Mouse (Mus musculus) spleen, postnatal 36 days (tissue): ENCODE measurements around the gene Mesp2.
"Not testable (repeated sequence)": the region's sequence is repeated elsewhere in the genome, so short reads cannot be mapped to it uniquely, and the experiment has no call there.

Source experiments
- DNase-seq, 2 experiments: peaks; one replicate each; pipeline ENCODE4 v3.0.0; 2022; ENCODE audit warnings: low spot score in 2 of 2, mixed read lengths in 1 of 2

The Mesp2 gene

DNA sequence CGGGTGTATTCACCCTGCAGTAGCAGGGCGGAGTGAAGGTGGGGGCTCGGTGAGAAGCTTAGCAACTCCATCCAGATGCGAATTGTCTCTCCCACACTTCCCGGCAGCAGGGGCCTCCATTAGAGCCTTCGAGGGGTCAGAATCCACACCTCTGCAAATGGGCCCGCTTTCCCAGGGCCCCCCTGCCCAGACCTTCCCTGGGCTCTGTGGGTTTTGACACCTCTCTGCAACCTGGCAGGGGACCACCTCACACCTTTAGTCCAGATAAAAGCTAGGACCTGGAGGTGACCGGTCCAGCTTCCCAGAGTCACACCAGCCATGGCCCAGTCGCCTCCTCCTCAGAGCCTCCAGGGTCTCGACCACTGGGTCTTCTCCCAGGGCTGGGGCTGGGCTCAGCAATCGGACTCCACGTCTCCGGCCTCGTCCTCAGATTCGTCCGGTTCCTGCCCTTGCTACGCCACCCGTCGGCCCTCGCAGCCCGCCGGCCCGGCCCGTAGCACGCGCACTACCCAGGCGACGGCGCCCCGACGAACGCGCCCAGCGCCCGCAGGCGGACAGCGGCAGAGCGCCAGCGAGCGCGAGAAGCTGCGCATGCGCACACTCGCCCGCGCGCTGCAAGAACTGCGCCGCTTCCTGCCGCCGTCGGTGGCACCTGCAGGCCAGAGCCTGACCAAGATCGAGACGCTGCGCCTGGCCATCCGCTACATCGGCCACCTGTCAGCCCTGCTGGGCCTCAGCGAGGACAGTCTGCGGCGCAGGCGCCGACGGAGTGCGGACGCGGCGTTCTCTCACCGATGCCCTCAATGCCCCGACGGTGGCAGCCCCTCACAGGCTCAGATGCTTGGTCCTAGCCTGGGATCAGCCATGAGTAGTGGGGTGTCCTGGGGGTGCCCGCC lies at the start of gene Mesp2:
Gene Mesp2, plus strand, starts transcription at position 117 of the 896 bp plus-strand sequence.
- DNase-seq: peak; percentile 54 to 64

DNA sequence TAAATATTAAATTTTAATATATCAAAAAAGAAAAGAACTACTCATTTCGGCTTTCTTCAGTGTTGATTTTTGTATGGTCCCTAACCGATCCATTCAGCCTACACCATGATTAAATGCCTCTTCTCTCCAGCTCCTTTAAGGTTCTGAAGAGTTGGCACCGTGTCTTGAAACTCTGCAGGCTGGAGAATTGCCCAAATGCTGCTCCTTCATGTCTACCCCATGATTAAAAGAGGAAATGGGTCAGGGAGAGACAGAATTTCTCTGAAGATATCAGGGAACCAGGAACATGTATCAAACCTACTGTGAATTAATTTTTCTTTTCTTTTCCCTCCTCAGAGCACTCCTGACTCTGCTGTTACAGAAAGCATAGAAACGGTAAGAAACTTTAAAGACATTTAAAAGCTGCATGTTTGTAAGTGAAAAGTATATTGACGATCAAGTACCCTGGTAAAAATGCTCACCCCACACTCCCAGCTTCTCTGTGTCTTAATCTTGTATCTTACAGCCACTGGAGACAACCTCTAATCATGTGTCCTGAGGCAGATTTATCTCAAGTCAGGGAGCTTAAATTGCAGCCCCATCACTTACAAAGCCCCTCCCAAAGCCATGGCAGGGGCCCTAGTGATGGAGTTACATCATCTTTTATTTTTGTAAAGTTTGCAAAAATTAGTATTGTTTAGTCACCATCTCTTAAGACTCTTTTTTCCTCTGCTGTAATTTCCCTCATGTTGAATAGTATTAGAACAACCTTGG lies 49.2 kb upstream of the Mesp2 start:
- DNase-seq: no peak

DNA sequence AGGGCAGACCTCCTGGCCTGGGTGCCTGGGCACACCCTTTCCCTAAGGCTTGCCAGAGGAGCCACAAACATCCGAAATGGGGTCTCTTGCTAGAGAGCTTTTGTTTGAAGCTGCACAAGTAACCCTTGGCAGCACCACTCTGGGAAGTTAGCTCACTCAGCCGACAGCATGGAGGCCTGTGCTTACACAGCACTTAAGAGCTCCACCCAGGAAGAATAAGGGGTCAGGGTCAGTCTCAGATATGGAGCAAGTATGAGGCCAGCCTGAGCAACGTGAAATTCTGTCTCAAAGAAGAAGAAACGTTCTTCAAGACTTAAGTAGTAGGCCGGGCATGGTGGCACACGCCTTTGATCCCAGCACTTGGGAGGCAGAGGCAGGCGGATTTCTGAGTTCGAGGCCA lies 48.4 kb upstream of the Mesp2 start:
- DNase-seq: no peak

DNA sequence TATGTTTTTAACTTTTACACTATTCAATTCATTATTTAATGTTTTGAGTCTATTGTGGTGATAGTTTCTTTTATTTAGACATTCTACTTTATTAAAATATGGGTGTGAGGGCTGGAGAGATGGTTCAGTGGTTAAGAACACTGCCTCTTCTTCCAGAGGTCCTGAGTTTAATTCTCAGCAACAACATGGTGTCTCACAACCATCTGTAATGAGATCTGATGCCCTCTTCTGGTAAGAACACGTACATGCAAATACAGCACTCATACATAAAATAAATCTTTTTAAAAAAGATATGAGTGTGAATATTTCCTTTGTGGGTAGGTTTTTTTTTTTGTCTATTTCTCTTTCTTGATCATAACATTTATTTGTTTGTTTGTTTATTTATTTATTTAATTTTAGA lies 44.5 kb upstream of the Mesp2 start:
- DNase-seq: no peak

DNA sequence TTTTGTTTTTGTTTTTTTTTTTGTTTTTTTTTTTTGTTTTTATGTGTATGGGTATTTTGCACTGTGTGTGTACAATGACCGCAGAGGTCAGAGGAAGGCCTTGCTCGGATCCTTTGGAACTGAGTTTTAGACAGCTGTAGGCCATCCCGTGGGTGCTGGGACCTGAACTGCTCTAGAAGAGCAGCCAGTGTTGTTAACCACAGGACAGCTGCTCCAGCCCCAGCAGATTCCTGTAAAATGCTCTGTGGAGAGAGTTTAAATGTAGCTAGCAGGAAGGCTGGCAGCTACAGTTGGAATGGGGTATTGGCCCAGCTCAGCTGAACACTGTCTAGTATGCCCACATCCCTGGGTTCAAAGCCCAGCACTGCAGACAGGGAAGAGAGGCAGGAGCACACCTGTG lies 40.9 kb upstream of the Mesp2 start:
- no peak for DNase-seq

DNA sequence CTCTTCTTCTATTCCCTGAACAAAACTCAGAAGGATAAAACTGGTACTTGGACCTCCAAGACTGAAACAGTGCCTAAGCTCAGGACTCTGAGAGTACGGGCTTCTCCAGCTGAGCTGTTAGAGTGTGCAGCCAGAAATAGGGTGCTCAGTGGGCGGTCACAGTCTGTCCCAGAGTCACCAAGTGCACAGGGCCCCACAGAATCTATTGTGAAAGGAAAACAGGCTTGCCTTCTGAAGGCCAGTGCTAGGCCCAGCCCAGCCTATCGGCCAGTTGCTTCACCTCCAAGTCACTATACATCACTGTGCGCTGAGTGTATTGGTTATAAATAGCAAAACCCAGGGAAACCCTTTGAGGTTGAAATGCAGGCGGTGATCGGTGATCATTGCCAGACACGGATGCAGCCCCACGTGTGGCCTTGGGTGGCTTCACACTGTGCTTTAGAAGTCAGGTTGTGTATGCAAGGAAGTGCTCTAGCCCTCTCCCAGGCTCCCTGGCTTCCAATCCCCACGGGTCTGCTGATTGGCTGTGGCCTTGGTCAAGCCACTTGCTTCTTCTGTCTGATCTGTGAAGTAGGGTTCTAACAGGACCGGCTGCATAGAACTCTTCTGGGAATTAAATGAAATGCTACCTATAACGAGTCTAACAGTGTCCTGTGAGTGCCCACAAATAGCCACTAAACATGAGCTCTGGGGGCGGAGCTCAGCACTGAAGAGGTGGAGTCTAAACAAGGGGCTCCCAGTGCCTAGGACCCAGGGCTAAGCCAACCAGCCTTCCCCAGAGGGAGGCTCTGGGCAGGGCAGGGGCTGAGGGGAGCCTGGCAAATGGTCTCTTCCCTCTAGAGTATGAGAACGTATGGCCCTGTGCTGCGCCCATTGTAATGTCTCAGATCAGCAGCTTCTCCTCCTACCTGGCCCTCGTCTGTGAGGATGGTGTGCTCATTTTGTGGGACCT lies 38.7 kb upstream of the Mesp2 start:
- no peak for DNase-seq

DNA sequence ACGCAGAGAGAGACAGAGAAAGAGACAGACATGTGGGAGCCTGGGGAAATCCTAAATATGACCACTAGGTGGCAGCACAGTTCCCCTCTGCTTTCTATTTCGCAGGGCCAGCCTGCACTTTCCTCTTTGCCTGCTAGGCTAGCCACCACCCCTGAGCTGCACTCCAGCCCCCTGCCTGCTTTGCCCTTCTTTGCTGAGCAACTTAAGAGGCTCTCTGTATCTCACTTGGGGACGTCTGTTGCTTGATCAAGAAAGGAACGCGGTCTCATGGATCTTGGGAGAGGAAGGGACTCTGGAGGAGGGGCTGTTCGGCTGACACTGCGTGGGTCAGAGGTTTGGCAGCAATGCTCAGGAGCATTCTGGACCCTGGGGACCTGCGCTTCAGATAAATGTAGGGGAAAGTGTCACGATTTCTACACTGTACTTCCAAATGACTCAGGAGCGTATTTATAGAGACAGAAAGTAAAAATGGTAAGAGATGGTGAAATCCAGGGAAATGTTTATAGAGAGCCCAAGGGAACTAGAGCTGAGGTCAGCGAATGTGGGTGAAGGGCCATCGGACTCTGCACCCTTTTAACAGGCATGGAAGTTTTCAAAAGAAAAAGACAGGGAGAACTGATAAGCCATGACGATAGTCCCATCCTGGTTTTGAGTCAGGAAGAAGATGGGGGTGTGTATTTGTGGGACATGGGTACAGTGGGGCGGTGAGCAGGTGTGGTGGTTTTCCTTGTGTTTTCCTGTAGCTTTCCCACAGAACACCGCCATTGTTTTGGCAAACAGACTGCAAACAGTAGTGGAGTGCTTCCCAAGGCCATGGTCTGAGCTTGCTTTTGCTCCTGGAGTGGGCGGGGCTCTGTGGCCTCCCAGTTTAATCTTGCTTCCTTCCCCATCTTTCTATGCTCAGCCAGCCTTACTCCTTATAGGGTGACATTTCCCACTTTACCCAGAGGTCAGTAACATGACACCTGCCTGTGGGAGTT lies 29.6 kb upstream of the Mesp2 start:
- peak; percentile 31 to 35 for DNase-seq

DNA sequence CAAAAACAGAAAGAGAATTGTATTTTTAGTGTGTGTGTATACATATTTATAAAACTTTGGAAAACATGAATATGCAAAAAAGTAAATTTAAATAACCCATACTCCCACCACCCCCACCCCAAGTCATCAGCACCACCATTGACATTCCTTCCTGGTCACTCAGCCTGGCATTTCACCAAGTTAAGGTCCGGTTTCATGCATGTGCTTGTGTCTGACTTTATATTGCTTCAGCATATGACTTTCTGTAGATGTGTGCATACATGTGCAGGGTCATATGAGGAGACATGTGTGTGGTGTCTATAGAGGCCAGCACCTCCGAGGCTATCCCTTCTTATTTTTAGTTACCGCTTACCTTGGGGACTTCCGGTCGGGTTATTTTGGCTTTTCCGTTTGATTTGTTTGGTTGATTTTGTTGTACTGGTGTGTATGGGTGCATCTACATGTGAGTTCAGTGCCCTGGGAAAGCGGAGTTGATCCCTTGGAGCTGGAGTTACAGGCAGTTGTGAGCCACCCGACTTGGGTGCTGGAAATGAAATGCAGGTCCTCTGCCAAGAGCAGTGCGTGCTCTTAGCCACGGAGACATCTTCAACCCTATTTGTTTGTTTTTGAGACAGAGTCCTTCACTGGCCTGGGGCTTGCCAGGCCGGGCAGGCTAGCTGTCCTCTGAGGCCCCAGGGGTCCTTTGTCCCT lies 28.6 kb upstream of the Mesp2 start:
- DNase-seq: no peak

DNA sequence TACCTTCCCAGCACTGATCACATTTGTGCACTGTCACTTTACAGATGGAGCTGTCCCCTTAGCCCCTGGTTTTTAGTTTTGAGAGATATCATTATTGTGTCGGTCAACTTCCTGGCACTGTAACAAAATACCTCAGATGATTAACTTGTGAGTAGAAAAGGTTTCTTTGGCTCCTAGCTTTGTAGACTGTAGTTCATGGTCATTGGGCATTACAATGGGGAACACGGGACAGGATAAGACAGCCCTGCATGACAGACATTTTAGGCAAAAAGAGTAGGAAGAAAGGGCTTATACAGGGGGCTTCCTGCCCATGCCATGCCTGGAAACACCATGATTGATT lies 28.0 kb upstream of the Mesp2 start:
- DNase-seq: no peak

DNA sequence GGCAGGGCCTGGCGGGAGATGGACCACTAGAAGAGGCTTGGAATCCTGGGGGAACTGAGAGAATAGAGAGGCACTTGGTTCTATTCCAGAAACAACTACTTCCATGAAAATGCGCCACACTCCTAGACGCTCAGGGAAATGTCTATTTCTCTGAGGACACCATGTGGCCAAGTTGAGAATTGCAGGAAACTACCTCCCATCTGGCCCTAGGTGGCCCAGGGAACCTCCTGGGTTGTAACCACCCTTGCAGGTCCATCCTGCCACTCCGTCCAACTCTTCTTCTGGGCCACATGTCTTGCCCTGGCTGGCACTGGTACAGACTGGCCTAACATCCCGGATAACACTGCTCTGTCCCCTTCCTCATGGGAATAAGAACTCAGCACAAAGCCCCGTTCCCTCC lies 24.2 kb upstream of the Mesp2 start:
- DNase-seq: peak; percentile 14 to 16

DNA sequence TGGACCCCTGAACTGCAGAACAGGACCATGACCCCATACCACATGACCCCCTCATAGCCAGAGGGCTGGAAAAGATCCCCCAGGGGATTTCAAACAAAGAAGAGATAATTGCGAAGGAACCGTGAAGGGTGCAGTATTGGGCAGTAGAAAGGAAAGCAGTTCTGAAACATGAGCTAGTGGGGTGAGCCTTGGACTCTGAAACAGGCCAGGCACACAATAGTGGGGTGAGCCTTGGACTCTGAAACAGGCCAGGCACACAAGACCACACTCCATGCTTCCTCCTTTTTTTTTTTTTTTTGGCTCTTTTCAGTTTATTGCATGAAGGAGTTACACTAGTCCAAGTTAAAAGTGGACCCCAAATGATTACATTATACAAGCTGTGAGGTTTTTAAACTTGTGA lies 20.7 kb upstream of the Mesp2 start:
- DNase-seq: not testable (repeated sequence)

DNA sequence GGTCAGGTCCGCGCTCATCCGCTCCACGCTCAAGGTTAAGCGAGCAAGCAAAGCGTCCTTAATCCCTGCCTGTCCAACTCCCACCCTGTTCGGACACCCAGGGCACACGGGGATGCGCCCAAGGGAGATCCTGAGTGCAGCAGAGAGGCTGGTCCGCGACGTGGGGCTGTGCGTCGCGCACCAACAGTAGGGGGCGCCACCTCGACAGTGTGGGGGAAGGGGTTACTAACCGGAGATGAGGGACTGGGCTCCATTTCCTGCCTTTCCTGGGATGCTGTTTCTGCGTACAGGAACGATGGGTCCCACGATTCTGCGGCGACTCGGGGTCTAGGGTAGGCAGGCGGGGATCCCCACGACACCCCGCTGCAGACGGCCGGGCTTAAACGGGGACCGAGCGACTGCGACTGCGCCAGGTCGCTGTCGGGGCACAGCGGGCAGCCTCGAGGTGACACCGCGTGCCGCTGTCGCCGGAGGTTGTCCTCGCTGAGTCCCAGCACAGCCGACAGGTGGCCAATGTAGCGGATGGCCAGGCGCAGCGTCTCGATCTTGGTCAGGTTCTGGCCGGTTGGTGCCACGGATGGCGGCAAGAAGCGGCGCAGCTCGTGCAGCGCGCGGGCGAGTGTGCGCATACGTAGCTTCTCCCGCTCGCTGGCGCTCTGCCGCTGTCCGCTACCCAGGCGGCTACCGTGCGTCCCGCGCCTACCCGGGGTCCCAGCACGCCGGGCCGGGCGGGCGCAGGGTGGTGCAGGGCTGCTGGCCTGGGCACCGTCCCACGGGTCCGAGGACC lies 17.7 kb upstream of the Mesp2 start:
- DNase-seq: no peak

DNA sequence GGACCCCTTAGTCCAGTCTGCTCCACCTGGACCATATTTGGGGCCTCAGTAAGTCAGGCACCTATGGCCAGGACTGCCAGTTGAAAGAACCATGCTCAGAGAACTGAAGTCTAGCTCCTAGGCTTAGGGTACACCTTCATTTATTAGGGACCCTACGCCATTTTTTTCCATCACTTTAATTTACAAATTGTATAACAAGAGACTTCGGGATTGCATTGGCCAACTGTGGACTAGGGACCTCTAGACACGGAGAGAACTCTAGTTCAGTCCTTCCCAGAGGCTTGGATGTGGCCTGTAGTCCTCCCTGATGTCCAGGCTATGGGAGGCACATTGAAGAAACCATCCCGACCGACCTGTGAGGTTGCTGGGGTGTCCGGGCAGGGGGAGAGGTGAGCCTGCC lies 16.8 kb upstream of the Mesp2 start, which contains the start of gene Mesp1:
Gene Mesp1, minus strand, starts transcription at position 101 of the 400 bp plus-strand sequence.
- no peak for DNase-seq

DNA sequence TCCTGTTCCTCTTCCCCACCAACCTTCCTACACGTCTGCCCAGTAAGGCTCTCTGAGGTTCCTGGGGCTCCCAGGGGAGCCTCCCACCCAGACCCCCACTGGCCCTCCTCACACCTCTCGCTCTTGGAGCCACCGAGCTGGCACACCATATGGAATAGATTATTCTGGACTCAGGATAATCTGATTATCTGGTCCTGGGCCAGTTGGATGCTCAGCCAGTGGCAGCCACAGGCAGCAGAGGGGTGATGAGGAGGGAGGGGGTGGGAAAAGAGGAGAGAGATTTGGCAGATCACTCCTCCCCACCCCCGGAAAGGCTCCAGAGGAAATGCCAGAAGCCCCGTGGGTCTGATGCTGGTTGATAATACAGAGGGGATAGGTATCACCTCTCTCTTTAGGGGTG lies 11.9 kb upstream of the Mesp2 start:
- DNase-seq: no peak

DNA sequence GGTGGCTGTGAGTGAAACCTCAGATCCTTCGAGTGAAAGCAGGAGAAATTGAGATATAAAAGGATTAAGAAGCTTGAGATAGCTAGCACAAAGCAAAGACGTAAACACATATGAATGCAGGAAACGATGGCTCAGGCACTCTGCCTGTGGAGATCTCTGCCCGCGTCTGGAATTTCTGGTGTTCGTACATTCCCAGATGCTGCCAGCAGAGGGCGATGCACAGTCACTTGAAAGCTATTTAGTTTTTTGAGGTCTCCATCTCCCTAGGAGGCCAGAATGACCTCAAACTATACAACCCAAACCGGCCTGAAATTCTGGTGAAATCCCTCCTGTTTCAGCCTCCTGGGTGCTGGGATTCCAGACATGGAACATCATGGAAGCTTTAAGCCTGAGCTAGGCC lies 11.5 kb upstream of the Mesp2 start:
- peak; percentile 14 to 23 for DNase-seq

DNA sequence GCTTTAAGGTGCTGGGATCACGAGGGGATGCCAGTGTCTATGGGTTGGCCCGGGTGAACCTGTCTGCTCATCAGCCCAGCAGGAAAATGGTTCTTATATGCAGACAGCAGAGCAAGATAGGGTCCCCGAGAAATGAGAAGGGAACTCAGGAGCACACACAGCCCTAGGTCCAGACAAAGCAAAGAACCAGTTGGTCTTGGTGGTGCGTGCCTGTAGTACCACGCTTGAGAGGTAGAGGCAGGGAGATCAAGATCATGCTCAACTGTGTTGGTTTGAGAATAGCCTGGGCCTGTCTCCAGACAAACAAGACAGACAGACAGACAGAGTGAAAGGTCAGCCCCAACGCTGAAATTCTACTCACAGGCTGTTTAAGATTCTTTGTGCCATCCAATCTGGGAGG lies 11.0 kb upstream of the Mesp2 start:
- DNase-seq: no peak

DNA sequence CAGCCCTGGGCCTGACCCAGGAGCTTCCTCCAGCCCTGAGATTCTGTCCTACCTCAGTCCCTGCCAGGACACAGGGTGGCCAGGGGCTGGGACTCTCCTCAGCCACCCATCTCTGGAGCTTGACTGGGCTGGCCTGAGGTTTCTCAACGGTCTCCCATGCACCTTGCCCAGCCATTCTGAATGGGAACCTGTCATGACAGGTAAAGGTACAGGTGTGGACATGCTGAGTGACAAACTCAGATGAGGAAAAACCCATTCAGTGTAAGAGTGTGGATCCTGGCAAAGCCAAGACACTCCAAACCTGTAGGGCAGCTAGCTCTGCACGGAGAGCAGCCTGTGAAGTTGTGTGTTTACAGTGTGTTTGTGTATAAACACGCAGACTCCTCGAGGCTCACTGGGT lies 10.2 kb upstream of the Mesp2 start:
- DNase-seq: no peak

DNA sequence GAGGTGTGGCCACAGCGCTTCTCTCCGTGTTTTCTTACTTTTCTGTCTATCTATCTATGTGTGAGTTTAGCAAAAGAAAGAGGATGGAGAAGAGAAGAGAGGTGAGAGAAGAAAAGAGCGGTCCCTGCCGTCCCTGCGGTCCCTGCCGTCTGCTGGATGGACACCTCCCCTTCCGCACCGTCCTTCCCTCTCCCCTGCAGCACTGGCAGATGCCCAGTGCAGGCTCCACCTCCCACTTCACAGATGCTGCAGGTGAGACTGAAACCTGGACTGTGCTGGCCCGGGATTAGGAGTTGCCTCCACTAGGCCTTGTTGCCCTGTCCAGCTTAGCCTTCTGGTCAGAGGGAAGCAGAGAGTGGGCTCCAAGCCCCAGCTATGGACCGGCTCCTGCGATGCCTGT lies 9.1 kb upstream of the Mesp2 start:
- no peak for DNase-seq

DNA sequence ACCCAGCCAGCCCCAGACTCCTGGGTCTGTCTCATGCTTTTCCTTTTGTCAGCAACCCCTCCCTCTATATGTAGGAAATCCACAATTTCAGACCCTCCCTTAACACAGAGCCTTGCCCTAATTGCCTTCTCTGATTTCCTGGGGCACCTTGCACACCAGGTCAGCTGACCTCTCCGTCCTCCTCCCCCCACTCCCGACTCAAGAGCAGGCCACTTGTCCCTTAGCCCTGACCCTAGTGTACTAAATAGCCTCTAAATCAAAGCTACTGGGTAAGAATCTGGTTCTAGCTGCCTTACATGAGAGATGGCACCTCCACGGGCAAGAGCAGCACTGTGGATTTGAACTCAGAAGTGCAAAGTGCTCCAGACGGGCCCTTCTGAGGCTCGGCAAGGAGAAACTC lies 8.5 kb upstream of the Mesp2 start:
- DNase-seq: no peak
